ENCODE assay signal across 21 mouse cellular contexts in the genomic region with DNA sequence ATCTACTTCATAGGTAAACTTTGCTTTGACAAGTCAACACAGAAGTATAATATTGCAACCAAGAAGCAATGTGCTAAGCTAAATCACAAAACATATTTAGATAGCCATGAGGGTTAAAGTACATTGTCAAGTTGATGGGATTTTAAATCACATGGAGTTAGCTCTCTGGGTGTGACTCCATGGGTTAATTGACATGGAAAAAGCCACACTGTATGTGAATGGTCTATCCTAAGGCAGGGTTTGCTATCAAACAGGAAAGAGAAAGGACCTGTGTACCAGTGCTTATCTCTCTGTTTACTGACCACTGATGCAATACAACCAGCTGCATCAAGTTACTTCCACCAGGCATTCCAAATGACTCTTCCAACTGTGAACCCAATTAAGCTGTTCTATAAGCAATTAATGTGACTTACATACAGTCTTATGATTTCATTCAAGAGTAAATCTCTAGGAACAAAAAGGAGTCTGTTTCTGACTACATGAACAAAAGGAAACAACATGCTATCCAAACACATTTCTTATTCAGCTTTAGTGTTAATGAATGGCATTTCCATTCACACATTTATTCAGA.
DNase-seq lines count a peak whose midpoint lies in the region; ATAC-seq and TF ChIP-seq lines count a peak whose summit lies in the region.
"Had no signal": no experiment of that assay in that cellular context is flagged by ENCODE, and none has a peak within 500 bp of the region (broad histone marks: within the 10 kb centered on the region; RNA-seq: fewer than 3 reads in every experiment).

No protein-coding gene starts in this region.

- H3K4me1 ChIP-seq in forebrain, embryonic 14.5 days (ENCODE audit: control insufficient read depth, insufficient read depth, low read length) = no peaks in the 10 kb centered on the region
- H3K4me1 ChIP-seq in forebrain, embryonic 15.5 days = no peaks in the 10 kb centered on the region; the same call in 1 of the 2 replicates
- H3K4me1 ChIP-seq in midbrain, postnatal 0 days (ENCODE audit: insufficient read depth, low read length) = no peaks in the 10 kb centered on the region
- H3K4me1 ChIP-seq in midbrain, embryonic 10.5 days = no peaks in the 10 kb centered on the region; the same call in 1 of the 2 replicates
- H3K4me1 ChIP-seq in stomach, embryonic 15.5 days = no peaks in the 10 kb centered on the region
- H3K4me1 ChIP-seq in heart, embryonic 10.5 days = no peaks in the 10 kb centered on the region
- no peaks in the 10 kb centered on the region for H3K4me1 ChIP-seq in embryonic facial prominence, embryonic 10.5 days
- H3K4me1 ChIP-seq: embryonic facial prominence, embryonic 13.5 days; hindbrain, embryonic 13.5 days had no signal

- ATAC-seq in forebrain, embryonic 14.5 days = no peak
- no peak for ATAC-seq in forebrain, embryonic 15.5 days (replicated peaks)
- ATAC-seq in midbrain, postnatal 0 days (ENCODE audit: low FRiP score) = no peak
- peak; percentile 85 for ATAC-seq in stomach, embryonic 15.5 days (ENCODE audit: insufficient read depth, low FRiP score, low read depth)
- ATAC-seq: CD4-positive, CD25-positive, alpha-beta regulatory T cell, adult 4 months had no signal

- H3K27me3 ChIP-seq in forebrain, embryonic 14.5 days (replicated peaks; ENCODE audit: control insufficient read depth, insufficient read depth, low read length) = no peaks in the 10 kb centered on the region
- no peaks in the 10 kb centered on the region for H3K27me3 ChIP-seq in forebrain, embryonic 15.5 days
- H3K27me3 ChIP-seq in midbrain, postnatal 0 days (ENCODE audit: insufficient read depth, low read length) = no peaks in the 10 kb centered on the region
- no peaks in the 10 kb centered on the region for H3K27me3 ChIP-seq in midbrain, embryonic 10.5 days (ENCODE audit: low read depth, poor library complexity, severe bottlenecking)
- no peaks in the 10 kb centered on the region for H3K27me3 ChIP-seq in stomach, embryonic 15.5 days (replicated peaks)
- H3K27me3 ChIP-seq in heart, embryonic 10.5 days (ENCODE audit: insufficient read depth, poor library complexity, severe bottlenecking) = no peaks in the 10 kb centered on the region
- H3K27me3 ChIP-seq in embryonic facial prominence, embryonic 10.5 days (replicated peaks; ENCODE audit: low read depth, poor library complexity, severe bottlenecking) = no peaks in the 10 kb centered on the region
- H3K27me3 ChIP-seq: embryonic facial prominence, embryonic 13.5 days; forebrain, embryonic 12.5 days; hindbrain, embryonic 13.5 days had no signal

- H3K27ac ChIP-seq in forebrain, embryonic 14.5 days (ENCODE audit: low read depth, low read length) = no peak overlapping the region
- H3K27ac ChIP-seq in forebrain, embryonic 15.5 days (replicated peaks) = no peak overlapping the region
- H3K27ac ChIP-seq in midbrain, postnatal 0 days (ENCODE audit: low read depth, low read length) = no peak overlapping the region
- H3K27ac ChIP-seq in midbrain, embryonic 10.5 days (replicated peaks) = no peak overlapping the region
- no peak overlapping the region for H3K27ac ChIP-seq in stomach, embryonic 15.5 days
- no peak overlapping the region for H3K27ac ChIP-seq in heart, embryonic 10.5 days
- H3K27ac ChIP-seq in embryonic facial prominence, embryonic 10.5 days (replicated peaks) = no peak overlapping the region
- H3K27ac ChIP-seq: embryonic facial prominence, embryonic 13.5 days; forebrain, embryonic 12.5 days; gastrocnemius, adult 2 months; hindbrain, embryonic 13.5 days had no signal

- no peak overlapping the region for H3K4me3 ChIP-seq in forebrain, embryonic 14.5 days (ENCODE audit: low read depth, low read length)
- no peak overlapping the region for H3K4me3 ChIP-seq in forebrain, embryonic 15.5 days
- no peak overlapping the region for H3K4me3 ChIP-seq in midbrain, postnatal 0 days (ENCODE audit: low read depth, low read length)
- no peak overlapping the region for H3K4me3 ChIP-seq in midbrain, embryonic 10.5 days
- no peak overlapping the region for H3K4me3 ChIP-seq in stomach, embryonic 15.5 days (replicated peaks)
- no peak overlapping the region for H3K4me3 ChIP-seq in heart, embryonic 10.5 days
- H3K4me3 ChIP-seq in embryonic facial prominence, embryonic 10.5 days = no peak overlapping the region
- H3K4me3 ChIP-seq: embryonic facial prominence, embryonic 13.5 days; forebrain, embryonic 12.5 days; gastrocnemius, adult 2 months; hindbrain, embryonic 13.5 days had no signal

- no peaks in the 10 kb centered on the region for H3K9me3 ChIP-seq in forebrain, embryonic 14.5 days (replicated peaks; ENCODE audit: control insufficient read depth, low read length)
- no peaks in the 10 kb centered on the region for H3K9me3 ChIP-seq in forebrain, embryonic 15.5 days
- no peaks in the 10 kb centered on the region for H3K9me3 ChIP-seq in midbrain, postnatal 0 days (ENCODE audit: low read length)
- H3K9me3 ChIP-seq in midbrain, embryonic 10.5 days (replicated peaks) = no peaks in the 10 kb centered on the region
- H3K9me3 ChIP-seq in stomach, embryonic 15.5 days = no peaks in the 10 kb centered on the region
- H3K9me3 ChIP-seq in heart, embryonic 10.5 days = no peaks in the 10 kb centered on the region
- H3K9me3 ChIP-seq in embryonic facial prominence, embryonic 10.5 days = no peaks in the 10 kb centered on the region
- H3K9me3 ChIP-seq: embryonic facial prominence, embryonic 13.5 days; forebrain, embryonic 12.5 days; hindbrain, embryonic 13.5 days had no signal

- no peaks in the 10 kb centered on the region for H3K36me3 ChIP-seq in forebrain, embryonic 14.5 days (ENCODE audit: control insufficient read depth, insufficient read depth, low read length)
- H3K36me3 ChIP-seq in forebrain, embryonic 15.5 days = no peaks in the 10 kb centered on the region
- H3K36me3 ChIP-seq in midbrain, postnatal 0 days (ENCODE audit: insufficient read depth, low read length) = no peaks in the 10 kb centered on the region
- H3K36me3 ChIP-seq in midbrain, embryonic 10.5 days = no peaks in the 10 kb centered on the region
- no peaks in the 10 kb centered on the region for H3K36me3 ChIP-seq in stomach, embryonic 15.5 days
- no peaks in the 10 kb centered on the region for H3K36me3 ChIP-seq in heart, embryonic 10.5 days
- no peaks in the 10 kb centered on the region for H3K36me3 ChIP-seq in embryonic facial prominence, embryonic 10.5 days (replicated peaks)
- H3K36me3 ChIP-seq: embryonic facial prominence, embryonic 13.5 days; forebrain, embryonic 12.5 days; G1E; hindbrain, embryonic 13.5 days had no signal

- H3K9ac ChIP-seq in forebrain, embryonic 14.5 days (ENCODE audit: low read length) = no peak overlapping the region
- H3K9ac ChIP-seq in forebrain, embryonic 15.5 days (replicated peaks) = no peak overlapping the region
- H3K9ac ChIP-seq in midbrain, postnatal 0 days (replicated peaks; ENCODE audit: low read length, poor library complexity, severe bottlenecking) = no peak overlapping the region
- H3K9ac ChIP-seq in stomach, embryonic 15.5 days = no peak overlapping the region
- H3K9ac ChIP-seq: embryonic facial prominence, embryonic 13.5 days; forebrain, embryonic 12.5 days; hindbrain, embryonic 13.5 days had no signal

- TF ChIP-seq CTCF in midbrain, postnatal 0 days (IDR thresholded peaks at IDR 0.05) = no peak

- DNase-seq in forebrain, embryonic 14.5 days (ENCODE audit: low spot score) = peak; percentile 14
- DNase-seq in midbrain, postnatal 0 days (ENCODE audit: low spot score) = peak; percentile 41
- DNase-seq in midbrain, embryonic 10.5 days (ENCODE audit: low spot score) = no peak
- no peak for DNase-seq in heart, embryonic 10.5 days (ENCODE audit: low spot score)
- DNase-seq in embryonic facial prominence, embryonic 10.5 days (ENCODE audit: low spot score) = no peak
- DNase-seq: adrenal gland, postnatal 10 days; B cell, adult 2 months; cerebellum, adult 11-12 months; cerebellum, adult 9-10 months; cerebellum, postnatal 25 days; gastrocnemius, adult 2 months; gastrocnemius, postnatal 25 days; heart, postnatal 10 days; heart, postnatal 4 days had no signal

- H3K4me2 ChIP-seq in forebrain, embryonic 14.5 days (ENCODE audit: low read length) = no peak overlapping the region
- H3K4me2 ChIP-seq in forebrain, embryonic 15.5 days (replicated peaks) = no peak overlapping the region
- no peak overlapping the region for H3K4me2 ChIP-seq in midbrain, postnatal 0 days (ENCODE audit: low read depth, low read length, poor library complexity, severe bottlenecking)
- H3K4me2 ChIP-seq in stomach, embryonic 15.5 days = no peak overlapping the region
- H3K4me2 ChIP-seq: embryonic facial prominence, embryonic 13.5 days; forebrain, embryonic 12.5 days; hindbrain, embryonic 13.5 days had no signal

Comparison
In these comparisons a context has a peak if more than half of its experiments do, and no peak if none do; other contexts are left out.
1. DNase-seq: peak in forebrain, embryonic 14.5 days (single experiment) and midbrain, postnatal 0 days (single experiment); none in midbrain, embryonic 10.5 days (single experiment), heart, embryonic 10.5 days (single experiment) and embryonic facial prominence, embryonic 10.5 days (single experiment).